Mouse (Mus musculus): Measurements from ENCODE around the gene Tekt5. TPM values are rescaled to one million over a fixed set of nuclear protein-coding genes. Genes with fewer than 3 reads are reported as not detected.
A peak's percentile ranks its signal among the peaks of the same experiment; 100 is the strongest.

Gene Tekt5
- polyA plus RNA-seq, 1 experiment: 9.2 TPM

GRCm38 (mm10) chr16:10417723-10418259, 22.5 kb upstream of the Tekt5 start:
- 86% methylated on average over 9 of the region's 9 CpGs for WGBS
- Histone ChIP-seq H3K4me1 (ENCODE audit: control insufficient read depth, insufficient read depth, low read length) (no peaks in the 10 kb centered on the region), H3K4me3 (replicated peaks; ENCODE audit: extremely low read depth, low read depth, low read length) (no peak overlapping the region)
- no peak for TF ChIP-seq CTCF (IDR thresholded peaks at IDR 0.05; ENCODE audit: insufficient read depth, low read length)
- no peak for TF ChIP-seq POLR2A (IDR thresholded peaks at IDR 0.05; ENCODE audit: borderline replicate concordance, extremely low read depth, low read depth, low read length)
- DNase-seq: no peak

GRCm38 (mm10) chr16:10416866-10417265, 21.6 kb upstream of the Tekt5 start:
- WGBS: 94% methylated on average over 4 of the region's 4 CpGs
- no peaks in the 10 kb centered on the region for H3K4me1 ChIP-seq (ENCODE audit: control insufficient read depth, insufficient read depth, low read length)
- peak; percentile 23 for DNase-seq
- no peak overlapping the region for H3K4me3 ChIP-seq (replicated peaks; ENCODE audit: extremely low read depth, low read depth, low read length)
- peak; percentile 66 for TF ChIP-seq CTCF (IDR thresholded peaks at IDR 0.05; ENCODE audit: insufficient read depth, low read length)
- TF ChIP-seq POLR2A (IDR thresholded peaks at IDR 0.05; ENCODE audit: borderline replicate concordance, extremely low read depth, low read depth, low read length): no peak

GRCm38 (mm10) chr16:10415976-10416375, 20.7 kb upstream of the Tekt5 start:
- 69% methylated on average over 6 of the region's 6 CpGs for WGBS
- DNase-seq: peak; percentile 37
- TF ChIP-seq CTCF (IDR thresholded peaks at IDR 0.05; ENCODE audit: insufficient read depth, low read length) (peak; percentile 84), POLR2A (IDR thresholded peaks at IDR 0.05; ENCODE audit: borderline replicate concordance, extremely low read depth, low read depth, low read length) (no peak)
- Histone ChIP-seq H3K4me1 (ENCODE audit: control insufficient read depth, insufficient read depth, low read length) (no peaks in the 10 kb centered on the region; the same call in 1 of the 2 replicates), H3K4me3 (replicated peaks; ENCODE audit: extremely low read depth, low read depth, low read length) (no peak overlapping the region)

- 2% methylated on average over 56 of the region's 56 CpGs for WGBS
- peak; percentile 95 for DNase-seq
- H3K4me3 ChIP-seq (replicated peaks; ENCODE audit: extremely low read depth, low read depth, low read length): peak within 1 kb of the TSS; percentile 96
- H3K4me1 ChIP-seq (ENCODE audit: control insufficient read depth, insufficient read depth, low read length): no peaks in the 10 kb centered on the region; the same call in 1 of the 2 replicates
- TF ChIP-seq CTCF (IDR thresholded peaks at IDR 0.05; ENCODE audit: insufficient read depth, low read length) (no peak), POLR2A (IDR thresholded peaks at IDR 0.05; ENCODE audit: borderline replicate concordance, extremely low read depth, low read depth, low read length) (peak; percentile 74)
Measured at GRCm38 (mm10) chr16:10411764-10412746, 16.8 kb upstream of the Tekt5 start, which contains the start of gene Nubp1. Nubp1 (plus strand) TSS chr16:10411948.

- DNase-seq: peak; percentile 88
Measured at GRCm38 (mm10) chr16:10399160-10399559, 3.9 kb upstream of the Tekt5 start.

GRCm38 (mm10) chr16:10398755-10399154, 3.5 kb upstream of the Tekt5 start:
- Histone ChIP-seq H3K4me3 (replicated peaks; ENCODE audit: extremely low read depth, low read depth, low read length) (no peak overlapping the region), H3K4me1 (ENCODE audit: control insufficient read depth, insufficient read depth, low read length) (no peaks in the 10 kb centered on the region)
- no peak for DNase-seq
- TF ChIP-seq POLR2A (IDR thresholded peaks at IDR 0.05; ENCODE audit: borderline replicate concordance, extremely low read depth, low read depth, low read length) (no peak), CTCF (IDR thresholded peaks at IDR 0.05; ENCODE audit: insufficient read depth, low read length) (no peak)
- 63% methylated on average over 5 of the region's 5 CpGs for WGBS

More at GRCm38 (mm10) chr16:10399160-10399559, 3.9 kb upstream of the Tekt5 start:
- 25% methylated on average over 7 of the region's 7 CpGs for WGBS
- H3K4me1 ChIP-seq (ENCODE audit: control insufficient read depth, insufficient read depth, low read length): no peaks in the 10 kb centered on the region
- peak; percentile 94 for TF ChIP-seq CTCF (IDR thresholded peaks at IDR 0.05; ENCODE audit: insufficient read depth, low read length)
- no peak for TF ChIP-seq POLR2A (IDR thresholded peaks at IDR 0.05; ENCODE audit: borderline replicate concordance, extremely low read depth, low read depth, low read length)
- H3K4me3 ChIP-seq (replicated peaks; ENCODE audit: extremely low read depth, low read depth, low read length): no peak overlapping the region

GRCm38 (mm10) chr16:10392587-10392986, 2.7 kb downstream of the Tekt5 start:
- 69% methylated on average over 9 of the region's 9 CpGs for whole genome bisulfite sequencing
- Histone ChIP-seq H3K4me3 (replicated peaks; ENCODE audit: extremely low read depth, low read depth, low read length) (no peak overlapping the region), H3K4me1 (ENCODE audit: control insufficient read depth, insufficient read depth, low read length) (no peaks in the 10 kb centered on the region)
- DNase-seq: no peak
- TF ChIP-seq POLR2A (IDR thresholded peaks at IDR 0.05; ENCODE audit: borderline replicate concordance, extremely low read depth, low read depth, low read length) (no peak), CTCF (IDR thresholded peaks at IDR 0.05; ENCODE audit: insufficient read depth, low read length) (no peak)

- Histone ChIP-seq H3K4me1 (ENCODE audit: control insufficient read depth, insufficient read depth, low read length) (peaks cover 5% of the 10 kb centered on the region), H3K4me3 (replicated peaks; ENCODE audit: extremely low read depth, low read depth, low read length) (no peak overlapping the region)
- WGBS: 88% methylated on average over 6 of the region's 6 CpGs
- TF ChIP-seq CTCF (IDR thresholded peaks at IDR 0.05; ENCODE audit: insufficient read depth, low read length): no peak
- DNase-seq: no peak
Measured at GRCm38 (mm10) chr16:10388634-10389365, 6.5 kb downstream of the Tekt5 start.

GRCm38 (mm10) chr16:10385261-10385660, 10.0 kb downstream of the Tekt5 start:
- no peak overlapping the region for H3K4me3 ChIP-seq (replicated peaks; ENCODE audit: extremely low read depth, low read depth, low read length)
- WGBS: 81% methylated on average over 12 of the region's 12 CpGs
- H3K4me1 ChIP-seq (ENCODE audit: control insufficient read depth, insufficient read depth, low read length): peaks cover 5% of the 10 kb centered on the region
- TF ChIP-seq CTCF (IDR thresholded peaks at IDR 0.05; ENCODE audit: insufficient read depth, low read length): no peak
- no peak for TF ChIP-seq POLR2A (IDR thresholded peaks at IDR 0.05; ENCODE audit: borderline replicate concordance, extremely low read depth, low read depth, low read length)
- no peak for DNase-seq

Measured in lung, adult 2 months (tissue).